Mouse (Mus musculus) hindbrain, postnatal 0 days (tissue): ENCODE measurements around the gene Arhgap35. TPM values are rescaled to one million over a fixed set of nuclear protein-coding genes. Genes with fewer than 3 reads are reported as not detected.

ENCODE experiments used
- ATAC-seq: fragments of 200-750 bp; cut with Nextera tagmentation; 2 replicates; pipeline ENCODE4 v1.8.0; 2017; ENCODE audit warnings: mild to moderate bottlenecking, moderate TSS enrichment, moderate library complexity
- DNase-seq: peaks from one replicate; pipeline ENCODE4 v3.0.0-alpha.2; 2015; ENCODE audit warnings: low spot score
- H3K27ac ChIP-seq: fragments of 300-500 bp; sonication (generic); 2 replicates; pipeline ENCODE4 v1.5.1; 2014; ENCODE audit warnings: mild to moderate bottlenecking
- H3K27me3 ChIP-seq: fragments of 300-500 bp; sonication (generic); 2 replicates; pipeline ENCODE4 v1.6.1; 2014; ENCODE audit warnings: low read length, mixed read lengths; ENCODE audit not compliant: insufficient read depth
- H3K36me3 ChIP-seq: fragments of 300-500 bp; sonication (generic); 2 replicates; pipeline ENCODE4 v1.6.1; 2014; ENCODE audit warnings: low read length, mixed read lengths; ENCODE audit not compliant: insufficient read depth
- H3K4me1 ChIP-seq: fragments of 300-500 bp; sonication (generic); 2 replicates; pipeline ENCODE4 v1.6.1; 2014; ENCODE audit warnings: antibody characterized with exemption, low read length, mixed read lengths; ENCODE audit not compliant: insufficient read depth
- H3K4me2 ChIP-seq: fragments of 300-500 bp; sonication (generic); 2 replicates; pipeline ENCODE4 v1.6.1; 2014; ENCODE audit warnings: low read depth, mild to moderate bottlenecking, low read length, moderate library complexity, mixed read lengths
- H3K4me3 ChIP-seq: fragments of 300-500 bp; sonication (generic); 2 replicates; pipeline ENCODE4 v1.5.1; 2014; ENCODE audit warnings: low read length
- H3K9ac ChIP-seq: fragments of 300-500 bp; sonication (generic); replicated peaks from 2 replicates; pipeline ENCODE4 v1.6.1; 2014; ENCODE audit warnings: mild to moderate bottlenecking, low read length, moderate library complexity, mixed read lengths
- H3K9me3 ChIP-seq: fragments of 300-500 bp; sonication (generic); 2 replicates; pipeline ENCODE4 v1.6.1; 2016; ENCODE audit warnings: low read length, mixed read lengths
- CTCF ChIP-seq: IDR thresholded peaks from 2 replicates; pipeline ENCODE4 v1.5.1; 2016; ENCODE audit warnings: antibody characterized with exemption, control low read depth, low read depth
- WGBS: fragments of 180-500 bp; shearing (Covaris S2); extraction: QIAGEN DNeasy Blood & Tissue Kit; methylation state at CpG from one replicate; pipeline ENCODE4 v1.1.7; 2014; 5-methylcytosine and 5-hydroxymethylcytosine counted together
- polyA plus RNA-seq: library from polyadenylated mRNA; unstranded; fragments of >200 nt; fragmentation: Nextera tagmentation; extraction: Ambion mirVana; gene quantifications from 2 replicates; pipeline ENCODE4 v1.2.1, GENCODE M21; 2015
- total RNA-seq: library from RNA; depleted of rRNA; stranded (reverse); fragments of >200 nt; gene quantifications from 2 replicates; pipeline ENCODE4 v1.2.3, GENCODE M21; 2014; rRNA removed

The Arhgap35 gene
- total and polyA plus RNA-seq, 2 experiments from 2014 or later, result 24.8 to 131 TPM

GRCm38 (mm10) chr7:16453118-16453711, 161.6 kb downstream of the Arhgap35 start:
- peak overlapping the region; percentile 75 for H3K9ac ChIP-seq
- no peak for TF ChIP-seq CTCF
- no peaks in the 10 kb centered on the region for H3K9me3 ChIP-seq
- peak overlapping the region; percentile 92 for H3K4me2 ChIP-seq
- ATAC-seq, result peak; percentile 81
- H3K4me3 ChIP-seq, result peak overlapping the region; percentile 81
- no peaks in the 10 kb centered on the region for H3K27me3 ChIP-seq
- H3K36me3 ChIP-seq, result no peaks in the 10 kb centered on the region
- DNase-seq, result peak; percentile 82
- WGBS, result under 1% methylated on average over 23 of the region's 23 CpGs
- H3K4me1 ChIP-seq, result peaks cover 6% of the 10 kb centered on the region; the same call in 1 of the 2 replicates
- H3K27ac ChIP-seq, result peak overlapping the region; percentile 82

- Histone ChIP-seq H3K4me3 (peak within 1 kb of the TSS; percentile 81), H3K4me2 (peak within 1 kb of the TSS; percentile 92), H3K27me3 (no peaks in the 10 kb centered on the region), H3K36me3 (no peaks in the 10 kb centered on the region), H3K27ac (peak within 1 kb of the TSS; percentile 82), H3K9ac (peak within 1 kb of the TSS; percentile 75), H3K4me1 (peaks cover 6% of the 10 kb centered on the region; the same call in 1 of the 2 replicates), H3K9me3 (no peaks in the 10 kb centered on the region)
- ATAC-seq (peak; percentile 99), DNase-seq (peak; percentile 96)
- WGBS, result under 1% methylated on average over 30 of the region's 30 CpGs
- no peak for TF ChIP-seq CTCF
Observed at GRCm38 (mm10) chr7:16452587-16453073, 162.2 kb downstream of the Arhgap35 start, which contains the start of gene Tmem160. Gene Tmem160 (plus strand): TSS chr7:16452779.

GRCm38 (mm10) chr7:16451656-16452055, 163.1 kb downstream of the Arhgap35 start:
- no peak for TF ChIP-seq CTCF
- Histone ChIP-seq H3K27ac (no peak overlapping the region), H3K9ac (no peak overlapping the region), H3K9me3 (no peaks in the 10 kb centered on the region), H3K4me3 (no peak overlapping the region), H3K36me3 (no peaks in the 10 kb centered on the region), H3K27me3 (no peaks in the 10 kb centered on the region), H3K4me1 (peaks cover 6% of the 10 kb centered on the region; the same call in 1 of the 2 replicates), H3K4me2 (no peak overlapping the region)
- 88% methylated on average over 6 of the region's 6 CpGs for WGBS
- DNase-seq (no peak), ATAC-seq (no peak)

Other genes starting within 250 kb of the Arhgap35 start
- gene Sae1, start 227.2 kb downstream of the Arhgap35 start, total RNA-seq, result 88.6 and 89.4 TPM in 2 replicates
- gene Sae1, start 227.2 kb downstream of the Arhgap35 start, polyA plus RNA-seq, result 215 and 216 TPM in 2 replicates
- gene Zc3h4, start 214.1 kb downstream of the Arhgap35 start, total RNA-seq, result 36.8 and 38.2 TPM in 2 replicates
- 8.3 and 9.1 TPM in 2 replicates for gene Zc3h4, start 214.1 kb downstream of the Arhgap35 start, polyA plus RNA-seq
- gene Tmem160, start 162.2 kb downstream of the Arhgap35 start, total RNA-seq, result 71.7 and 72.6 TPM in 2 replicates
- 102 and 114 TPM in 2 replicates for gene Tmem160, start 162.2 kb downstream of the Arhgap35 start, polyA plus RNA-seq
- 9.0 and 13.9 TPM in 2 replicates for gene Npas1, start 137.3 kb downstream of the Arhgap35 start, total RNA-seq
- gene Npas1, start 137.3 kb downstream of the Arhgap35 start, polyA plus RNA-seq, result 7.6 and 7.9 TPM in 2 replicates
- gene Ceacam15, start 60.7 kb upstream of the Arhgap35 start, total RNA-seq, result not detected in 2 replicates
- not detected in 2 replicates for gene Ceacam15, start 60.7 kb upstream of the Arhgap35 start, polyA plus RNA-seq
- gene Ceacam9, start 106.9 kb upstream of the Arhgap35 start, total RNA-seq, result not detected in 2 replicates
- 0.67 and 0.68 TPM in 2 replicates for gene Ceacam9, start 106.9 kb upstream of the Arhgap35 start, polyA plus RNA-seq
- gene Ap2s1, start 123.4 kb upstream of the Arhgap35 start, total RNA-seq, result 556 and 619 TPM in 2 replicates
- gene Ap2s1, start 123.4 kb upstream of the Arhgap35 start, polyA plus RNA-seq, result 501 and 524 TPM in 2 replicates
- 18.1 and 19.2 TPM in 2 replicates for gene Slc1a5, start 166.3 kb upstream of the Arhgap35 start, total RNA-seq
- 9.5 and 9.7 TPM in 2 replicates for gene Slc1a5, start 166.3 kb upstream of the Arhgap35 start, polyA plus RNA-seq
- 234 and 248 TPM in 2 replicates for gene Strn4, start 200.9 kb upstream of the Arhgap35 start, total RNA-seq
- 128 and 141 TPM in 2 replicates for gene Strn4, start 200.9 kb upstream of the Arhgap35 start, polyA plus RNA-seq
- gene Fkrp, start 201.7 kb upstream of the Arhgap35 start, total RNA-seq, result 63.1 and 73.8 TPM in 2 replicates
- 45.2 and 45.4 TPM in 2 replicates for gene Fkrp, start 201.7 kb upstream of the Arhgap35 start, polyA plus RNA-seq
- gene Prkd2, start 227.9 kb upstream of the Arhgap35 start, total RNA-seq, result 4.3 and 5.4 TPM in 2 replicates
- gene Prkd2, start 227.9 kb upstream of the Arhgap35 start, polyA plus RNA-seq, result 4.3 and 4.8 TPM in 2 replicates